Mouse (Mus musculus) MEL (cell line): Measurements from ENCODE around the gene Nos3.

ENCODE experiments used
- CTCF ChIP-seq, 3 experiments: IDR thresholded peaks in 2 of 3; conservative IDR thresholded peaks in 1 of 3; 2 replicates each; pipeline ENCODE4 v1.5.1; 2011 to 2012; ENCODE audit warnings: low read length in 3 of 3, low read depth in 2 of 3, mild to moderate bottlenecking in 2 of 3, improper control_type of control experiment in 1 of 3, inconsistent platforms in 1 of 3, mixed read lengths in 1 of 3, moderate library complexity in 1 of 3; ENCODE audit not compliant: control insufficient read depth in 1 of 3, insufficient read depth in 1 of 3, poor library complexity in 1 of 3, severe bottlenecking in 1 of 3
- POLR2A ChIP-seq, 2 experiments: IDR thresholded peaks; 2 replicates each; pipeline ENCODE4 v1.6.1; 2011 to 2012; ENCODE audit warnings: low read length in 2 of 2, mild to moderate bottlenecking in 2 of 2, control low read depth in 1 of 2, improper control_type of control experiment in 1 of 2, low read depth in 1 of 2, moderate library complexity in 1 of 2; ENCODE audit not compliant: control insufficient read depth in 1 of 2, insufficient read depth in 1 of 2, poor library complexity in 1 of 2
- SIN3A ChIP-seq: IDR thresholded peaks from 2 replicates; pipeline ENCODE4 v1.6.1; 2012; ENCODE audit warnings: low read length, improper control_type of control experiment, inconsistent platforms
- USF2 ChIP-seq, 2 experiments: IDR thresholded peaks; 2 replicates each; pipeline ENCODE4 v1.6.1; 2011 to 2012; ENCODE audit warnings: improper control_type of control experiment in 2 of 2, low read length in 2 of 2, borderline replicate concordance in 1 of 2, inconsistent platforms in 1 of 2, low read depth in 1 of 2, mild to moderate bottlenecking in 1 of 2; ENCODE audit not compliant: insufficient read depth in 1 of 2

- TF ChIP-seq POLR2A (IDR thresholded peaks at IDR 0.05; ENCODE audit: control insufficient read depth in 1 of 2, insufficient read depth in 1 of 2, low read depth in 1 of 2, low read length in 2 of 2, poor library complexity in 1 of 2) (peak; percentile 21 to 88; a peak in 3 of 4 replicates), CTCF (IDR thresholded peaks at IDR 0.05 in 2 of 3, conservative IDR thresholded peaks at IDR 0.05 in 1 of 3; ENCODE audit: control insufficient read depth in 1 of 3, insufficient read depth in 1 of 3, low read depth in 2 of 3, low read length in 3 of 3, poor library complexity in 1 of 3, severe bottlenecking in 1 of 3) (no peak), USF2 (IDR thresholded peaks at IDR 0.05; ENCODE audit: borderline replicate concordance in 1 of 2, insufficient read depth in 1 of 2, low read depth in 1 of 2, low read length in 2 of 2) (no peak), SIN3A (peak; percentile 85; the same call in 1 of the 2 replicates)
Observed at GRCm38 (mm10) chr5:24344477-24345051, 20.0 kb upstream of the Nos3 start.
